Comparison of ENCODE assay signal across 8 mouse cellular contexts in genomic region chr7:29179323-29179722, GRCm38 (mm10). TPM values are rescaled to one million over a fixed set of nuclear protein-coding genes. Genes with fewer than 3 reads are reported as not detected.
A peak's percentile ranks its signal among the peaks of the same experiment; 100 is the strongest.
DNase-seq lines count a peak whose midpoint lies in the region; ATAC-seq and TF ChIP-seq lines count a peak whose summit lies in the region.

No protein-coding gene starts in this region.

- intact Hi-C loops in heart, postnatal 36 days (cut with DNase I), result loop anchor here (10.0 kb wide), 2 partner anchors 345 to 415 kb away; partner anchors contain the start of genes Nfkbib and Sirt2

- TF ChIP-seq EP300 in MEL (IDR thresholded peaks at IDR 0.05; ENCODE audit: low read depth in 1 of 2, low read length in 2 of 2), result no peak
- TF ChIP-seq EP300 in liver, embryonic 14.5 days (IDR thresholded peaks at IDR 0.05; ENCODE audit: low read depth), result no peak

- peaks cover 8% of the 10 kb centered on the region; the same call in 1 of the 2 replicates for H3K27me3 ChIP-seq in heart, embryonic 13.5 days (replicated peaks)
- H3K27me3 ChIP-seq in MEL (ENCODE audit: control insufficient read depth in 1 of 2, insufficient read depth in 2 of 2, low read length in 2 of 2), result no peaks in the 10 kb centered on the region
- peaks cover 2% of the 10 kb centered on the region; the same call in 1 of the 2 replicates for H3K27me3 ChIP-seq in forebrain, postnatal 0 days (ENCODE audit: insufficient read depth, low read length)
- H3K27me3 ChIP-seq in liver, embryonic 14.5 days (ENCODE audit: control insufficient read depth, insufficient read depth, low read length), result no peaks in the 10 kb centered on the region
- H3K27me3 ChIP-seq in stomach, embryonic 14.5 days (ENCODE audit: control insufficient read depth, insufficient read depth, low read length), result no peaks in the 10 kb centered on the region

- H3K4me2 ChIP-seq in heart, embryonic 13.5 days, result peak overlapping the region; percentile 93
- H3K4me2 ChIP-seq in forebrain, postnatal 0 days (ENCODE audit: low read depth), result peak overlapping the region; percentile 63
- H3K4me2 ChIP-seq in liver, embryonic 14.5 days (ENCODE audit: low read depth), result peak overlapping the region; percentile 96
- peak overlapping the region; percentile 91 for H3K4me2 ChIP-seq in stomach, embryonic 14.5 days (replicated peaks; ENCODE audit: low read depth, low read length)

- H3K27ac ChIP-seq in heart, embryonic 13.5 days (replicated peaks), result 0 out of 2 replicates have a peak overlapping the region, but pooled peaks have one; percentile 10
- peak overlapping the region; percentile 2; the same call in 1 of the 2 replicates for H3K27ac ChIP-seq in MEL (ENCODE audit: control insufficient read depth, low read depth, low read length)
- H3K27ac ChIP-seq in forebrain, postnatal 0 days (ENCODE audit: low read depth, low read length), result no peak overlapping the region
- no peak overlapping the region; the same call in 1 of the 2 replicates for H3K27ac ChIP-seq in liver, embryonic 14.5 days
- H3K27ac ChIP-seq in stomach, embryonic 14.5 days (ENCODE audit: low read length), result no peak overlapping the region

- H3K4me3 ChIP-seq in heart, embryonic 13.5 days, result peak overlapping the region; percentile 80
- H3K4me3 ChIP-seq in MEL (ENCODE audit: control insufficient read depth in 1 of 2, insufficient read depth in 1 of 2, low read depth in 2 of 2, low read length in 2 of 2), result peak overlapping the region; percentile 90 to 97
- peak overlapping the region; percentile 80 for H3K4me3 ChIP-seq in forebrain, postnatal 0 days (ENCODE audit: low read depth, low read length)
- peak overlapping the region; percentile 89 to 100 for H3K4me3 ChIP-seq in liver, embryonic 14.5 days (ENCODE audit: insufficient read depth in 1 of 2, low read depth in 2 of 2, low read length in 2 of 2)
- peak overlapping the region; percentile 91 for H3K4me3 ChIP-seq in stomach, embryonic 14.5 days (ENCODE audit: low read depth, low read length)

- H3K79me2 ChIP-seq in MEL (ENCODE audit: control insufficient read depth, insufficient read depth, low read length, poor library complexity), result peaks cover 23% of the 10 kb centered on the region

- H3K4me1 ChIP-seq in heart, embryonic 13.5 days, result peaks cover 20% of the 10 kb centered on the region
- H3K4me1 ChIP-seq in MEL (ENCODE audit: control insufficient read depth in 1 of 2, insufficient read depth in 2 of 2, low read length in 2 of 2), result peaks cover 0 to 15% of the 10 kb centered on the region in 2 experiments; a peak in 3 of 4 replicates
- peaks cover 10% of the 10 kb centered on the region for H3K4me1 ChIP-seq in forebrain, postnatal 0 days (ENCODE audit: insufficient read depth)
- peaks cover 13% of the 10 kb centered on the region in 2 experiments for H3K4me1 ChIP-seq in liver, embryonic 14.5 days (replicated peaks; ENCODE audit: control insufficient read depth in 2 of 2, insufficient read depth in 2 of 2, low read length in 1 of 2)
- H3K4me1 ChIP-seq in stomach, embryonic 14.5 days (ENCODE audit: control insufficient read depth, insufficient read depth, low read length), result peaks cover 10% of the 10 kb centered on the region

- no peak for TF ChIP-seq CTCF in MEL (IDR thresholded peaks at IDR 0.05 in 2 of 3, conservative IDR thresholded peaks at IDR 0.05 in 1 of 3; ENCODE audit: control insufficient read depth in 1 of 3, insufficient read depth in 1 of 3, low read depth in 2 of 3, low read length in 3 of 3, poor library complexity in 1 of 3, severe bottlenecking in 1 of 3)
- no peak for TF ChIP-seq CTCF in forebrain, postnatal 0 days (IDR thresholded peaks at IDR 0.05; ENCODE audit: low read depth)
- TF ChIP-seq CTCF in liver, embryonic 14.5 days (IDR thresholded peaks at IDR 0.05; ENCODE audit: low read depth), result no peak

- no peak for ATAC-seq in heart, embryonic 13.5 days (ENCODE audit: extremely low read depth, insufficient number of reproducible peaks, low FRiP score, low TSS enrichment)
- ATAC-seq in forebrain, postnatal 0 days, result no peak
- no peak for ATAC-seq in liver, embryonic 14.5 days (ENCODE audit: insufficient read depth)
- no peak for ATAC-seq in stomach, embryonic 14.5 days (ENCODE audit: insufficient number of reproducible peaks, insufficient read depth, low FRiP score, low read depth)

- no peak for TF ChIP-seq POLR2A in MEL (IDR thresholded peaks at IDR 0.05; ENCODE audit: control insufficient read depth in 1 of 2, insufficient read depth in 1 of 2, low read depth in 1 of 2, low read length in 2 of 2, poor library complexity in 1 of 2)

- no peak for TF ChIP-seq RAD21 in MEL (IDR thresholded peaks at IDR 0.05; ENCODE audit: low read depth, low read length)

- WGBS in heart, embryonic 13.5 days, result 25% methylated on average over 7 of the region's 7 CpGs
- WGBS in forebrain, postnatal 0 days, result 47% methylated on average over 7 of the region's 7 CpGs
- WGBS in liver, embryonic 14.5 days (ENCODE audit: insufficient replicate concordance), result 17% methylated on average over 7 of the region's 7 CpGs
- WGBS in stomach, embryonic 14.5 days, result 31% methylated on average over 7 of the region's 7 CpGs

- no peak for DNase-seq in heart, postnatal 36 days
- DNase-seq in MEL (ENCODE audit: low read depth, low spot score), result peak; percentile 61
- DNase-seq in forebrain, postnatal 0 days, result no peak
- peak in 1 of 3 experiments; percentile 46 for DNase-seq in liver, embryonic 14.5 days (ENCODE audit: low read depth in 3 of 3, low spot score in 3 of 3)
- DNase-seq in layer of hippocampus, postnatal 25 days (ENCODE audit: extremely low spot score in 1 of 2, low spot score in 1 of 2), result no peak
- DNase-seq in ovary, postnatal 14 days (ENCODE audit: low spot score), result no peak

- H3K9me3 ChIP-seq in heart, embryonic 13.5 days, result no peaks in the 10 kb centered on the region
- no peaks in the 10 kb centered on the region for H3K9me3 ChIP-seq in MEL (replicated peaks; ENCODE audit: insufficient read depth, low read length)
- no peaks in the 10 kb centered on the region for H3K9me3 ChIP-seq in forebrain, postnatal 0 days (ENCODE audit: low read length)
- no peaks in the 10 kb centered on the region for H3K9me3 ChIP-seq in liver, embryonic 14.5 days (ENCODE audit: control insufficient read depth, low read length)
- H3K9me3 ChIP-seq in stomach, embryonic 14.5 days (ENCODE audit: control insufficient read depth, low read depth, low read length), result no peaks in the 10 kb centered on the region

- peak overlapping the region; percentile 93 for H3K9ac ChIP-seq in heart, embryonic 13.5 days
- peak overlapping the region; percentile 82 for H3K9ac ChIP-seq in MEL (ENCODE audit: control insufficient read depth, low read depth, low read length, poor library complexity, severe bottlenecking)
- no peak overlapping the region for H3K9ac ChIP-seq in forebrain, postnatal 0 days
- H3K9ac ChIP-seq in liver, embryonic 14.5 days (replicated peaks), result peak overlapping the region; percentile 90
- H3K9ac ChIP-seq in stomach, embryonic 14.5 days (replicated peaks; ENCODE audit: low read depth, low read length), result peak overlapping the region; percentile 78; the same call in 1 of the 2 replicates

- H3K36me3 ChIP-seq in heart, embryonic 13.5 days, result peaks cover 40% of the 10 kb centered on the region
- peaks cover 0 to 6% of the 10 kb centered on the region in 2 experiments for H3K36me3 ChIP-seq in MEL (ENCODE audit: control insufficient read depth in 1 of 2, insufficient read depth in 2 of 2, low read length in 2 of 2)
- peaks cover 24% of the 10 kb centered on the region for H3K36me3 ChIP-seq in forebrain, postnatal 0 days (ENCODE audit: insufficient read depth)
- peaks cover 20% of the 10 kb centered on the region for H3K36me3 ChIP-seq in liver, embryonic 14.5 days (replicated peaks; ENCODE audit: control insufficient read depth, insufficient read depth, low read depth)
- H3K36me3 ChIP-seq in stomach, embryonic 14.5 days (ENCODE audit: control insufficient read depth, insufficient read depth, low read length), result peaks cover 27% of the 10 kb centered on the region

RNA-seq across cellular contexts. Expression of gene Psmd8, which starts 1.2 kb away (rescaled TPM):
- polyA plus RNA-seq in heart, embryonic 13.5 days (2015; fragmentation: Nextera tagmentation; extraction: Ambion mirVana), result 209 and 219 TPM in 2 replicates
- total RNA-seq in heart, postnatal 36 days (2021), result 100 to 1,000 TPM; 130 to 132 TPM
- total RNA-seq in MEL (2012; rRNA removed), result 159 and 169 TPM in 2 replicates
- 100 to 1,000 TPM in 1 of 2 experiments, not detected in 1; 196 TPM for polyA plus RNA-seq in MEL (2012; ENCODE audit: insufficient read depth in 1 of 2, insufficient read length in 2 of 2, low read depth in 1 of 2, low replicate concordance in 2 of 2, missing spikeins in 1 of 2)
- total RNA-seq in forebrain, postnatal 0 days (2014; rRNA removed), result 245 and 253 TPM in 2 replicates
- polyA plus RNA-seq in forebrain, postnatal 0 days (2015; fragmentation: Nextera tagmentation; extraction: Ambion mirVana), result 292 and 338 TPM in 2 replicates
- 86.0 and 86.2 TPM in 2 replicates for polyA plus RNA-seq in liver, embryonic 14.5 days (2012; rRNA removed)
- polyA plus RNA-seq in liver, embryonic 14.5 days (2014; fragmentation: Nextera tagmentation; extraction: Ambion mirVana), result 130 and 131 TPM in 2 replicates
- 264 and 268 TPM in 2 replicates for polyA plus RNA-seq in stomach, embryonic 14.5 days (2014; fragmentation: Nextera tagmentation; extraction: Ambion mirVana)
- total RNA-seq in layer of hippocampus, postnatal 25 days (2021), result 100 to 1,000 TPM; 136 to 143 TPM

RNA-seq across cellular contexts. Expression of gene Spred3, which starts 9.1 kb away (rescaled TPM):
- polyA plus RNA-seq in heart, embryonic 13.5 days (2015; fragmentation: Nextera tagmentation; extraction: Ambion mirVana), result 1.3 and 1.5 TPM in 2 replicates
- under 1 TPM; 0.44 to 0.89 TPM for total RNA-seq in heart, postnatal 36 days (2021)
- total RNA-seq in MEL (2012; rRNA removed), result 0.42 and 0.62 TPM in 2 replicates
- 1 to 10 TPM in 1 of 2 experiments, not detected in 1; 3.9 TPM for polyA plus RNA-seq in MEL (2012; ENCODE audit: insufficient read depth in 1 of 2, insufficient read length in 2 of 2, low read depth in 1 of 2, low replicate concordance in 2 of 2, missing spikeins in 1 of 2)
- 19.0 and 29.0 TPM in 2 replicates for total RNA-seq in forebrain, postnatal 0 days (2014; rRNA removed)
- polyA plus RNA-seq in forebrain, postnatal 0 days (2015; fragmentation: Nextera tagmentation; extraction: Ambion mirVana), result 4.7 and 6.8 TPM in 2 replicates
- 0.38 and 0.51 TPM in 2 replicates for polyA plus RNA-seq in liver, embryonic 14.5 days (2012; rRNA removed)
- polyA plus RNA-seq in liver, embryonic 14.5 days (2014; fragmentation: Nextera tagmentation; extraction: Ambion mirVana), result 0.04 and 0.08 TPM in 2 replicates
- polyA plus RNA-seq in stomach, embryonic 14.5 days (2014; fragmentation: Nextera tagmentation; extraction: Ambion mirVana), result 5.9 TPM in 2 replicates
- total RNA-seq in layer of hippocampus, postnatal 25 days (2021), result 10 to 100 TPM; 38.8 to 55.5 TPM

RNA-seq across cellular contexts. Expression of gene Ggn, which starts 9.3 kb away (rescaled TPM):
- polyA plus RNA-seq in heart, embryonic 13.5 days (2015; fragmentation: Nextera tagmentation; extraction: Ambion mirVana), result 0.33 and 0.48 TPM in 2 replicates
- total RNA-seq in heart, postnatal 36 days (2021), result under 1 TPM; 0.19 to 0.31 TPM
- 0.07 and 0.19 TPM in 2 replicates for total RNA-seq in MEL (2012; rRNA removed)
- polyA plus RNA-seq in MEL (2012; ENCODE audit: insufficient read depth in 1 of 2, insufficient read length in 2 of 2, low read depth in 1 of 2, low replicate concordance in 2 of 2, missing spikeins in 1 of 2), result 1 to 10 TPM in 1 of 2 experiments, not detected in 1; 1.0 TPM
- 0.67 and 0.77 TPM in 2 replicates for total RNA-seq in forebrain, postnatal 0 days (2014; rRNA removed)
- polyA plus RNA-seq in forebrain, postnatal 0 days (2015; fragmentation: Nextera tagmentation; extraction: Ambion mirVana), result 0.39 and 0.40 TPM in 2 replicates
- polyA plus RNA-seq in liver, embryonic 14.5 days (2012; rRNA removed), result 0.03 and 0.04 TPM in 2 replicates
- not detected in 2 replicates for polyA plus RNA-seq in liver, embryonic 14.5 days (2014; fragmentation: Nextera tagmentation; extraction: Ambion mirVana)
- 0.38 and 0.49 TPM in 2 replicates for polyA plus RNA-seq in stomach, embryonic 14.5 days (2014; fragmentation: Nextera tagmentation; extraction: Ambion mirVana)
- 1 to 10 TPM in 1 of 2 experiments, under 1 TPM in 1; 0.86 to 1.2 TPM for total RNA-seq in layer of hippocampus, postnatal 25 days (2021)

RNA-seq across cellular contexts. Expression of gene Fam98c, which starts 23.3 kb away (rescaled TPM):
- 11.0 and 11.9 TPM in 2 replicates for polyA plus RNA-seq in heart, embryonic 13.5 days (2015; fragmentation: Nextera tagmentation; extraction: Ambion mirVana)
- 10 to 100 TPM; 10.6 to 12.0 TPM for total RNA-seq in heart, postnatal 36 days (2021)
- 11.2 and 14.3 TPM in 2 replicates for total RNA-seq in MEL (2012; rRNA removed)
- 10 to 100 TPM in 1 of 2 experiments, not detected in 1; 32.0 TPM for polyA plus RNA-seq in MEL (2012; ENCODE audit: insufficient read depth in 1 of 2, insufficient read length in 2 of 2, low read depth in 1 of 2, low replicate concordance in 2 of 2, missing spikeins in 1 of 2)
- total RNA-seq in forebrain, postnatal 0 days (2014; rRNA removed), result 15.9 and 23.5 TPM in 2 replicates
- polyA plus RNA-seq in forebrain, postnatal 0 days (2015; fragmentation: Nextera tagmentation; extraction: Ambion mirVana), result 24.7 and 25.3 TPM in 2 replicates
- 5.1 and 5.8 TPM in 2 replicates for polyA plus RNA-seq in liver, embryonic 14.5 days (2012; rRNA removed)
- 4.6 and 4.7 TPM in 2 replicates for polyA plus RNA-seq in liver, embryonic 14.5 days (2014; fragmentation: Nextera tagmentation; extraction: Ambion mirVana)
- 17.7 and 17.8 TPM in 2 replicates for polyA plus RNA-seq in stomach, embryonic 14.5 days (2014; fragmentation: Nextera tagmentation; extraction: Ambion mirVana)
- total RNA-seq in layer of hippocampus, postnatal 25 days (2021), result 10 to 100 TPM; 28.9 to 30.8 TPM

RNA-seq across cellular contexts. Expression of gene Catsperg1, which starts 34.5 kb away (rescaled TPM):
- polyA plus RNA-seq in heart, embryonic 13.5 days (2015; fragmentation: Nextera tagmentation; extraction: Ambion mirVana), result 0.41 and 0.42 TPM in 2 replicates
- under 1 TPM; 0.31 to 0.51 TPM for total RNA-seq in heart, postnatal 36 days (2021)
- total RNA-seq in MEL (2012; rRNA removed), result 0.20 and 0.23 TPM in 2 replicates
- polyA plus RNA-seq in MEL (2012; ENCODE audit: insufficient read depth in 1 of 2, insufficient read length in 2 of 2, low read depth in 1 of 2, low replicate concordance in 2 of 2, missing spikeins in 1 of 2), result under 1 TPM in 1 of 2 experiments, not detected in 1; 0.31 TPM
- total RNA-seq in forebrain, postnatal 0 days (2014; rRNA removed), result 2.5 and 3.5 TPM in 2 replicates
- polyA plus RNA-seq in forebrain, postnatal 0 days (2015; fragmentation: Nextera tagmentation; extraction: Ambion mirVana), result 0.75 and 2.3 TPM in 2 replicates
- 0.32 and 0.45 TPM in 2 replicates for polyA plus RNA-seq in liver, embryonic 14.5 days (2012; rRNA removed)
- polyA plus RNA-seq in liver, embryonic 14.5 days (2014; fragmentation: Nextera tagmentation; extraction: Ambion mirVana), result 0.11 TPM in 1 of 2 replicates, not detected in the other
- 0.64 and 1.6 TPM in 2 replicates for polyA plus RNA-seq in stomach, embryonic 14.5 days (2014; fragmentation: Nextera tagmentation; extraction: Ambion mirVana)
- 1 to 10 TPM; 1.2 to 1.9 TPM for total RNA-seq in layer of hippocampus, postnatal 25 days (2021)

Comparison
In these comparisons a context has a peak if more than half of its experiments do, and no peak if none do; other contexts are left out.
1. H3K27ac ChIP-seq: peak in heart, embryonic 13.5 days (single experiment) and MEL (single experiment); none in forebrain, postnatal 0 days (single experiment), liver, embryonic 14.5 days (single experiment) and stomach, embryonic 14.5 days (single experiment).
2. Peak in every context shown above with its lines, with median percentiles within 50 percentile points of each other: H3K4me2 ChIP-seq and H3K4me3 ChIP-seq.